Mouse (Mus musculus) bone marrow macrophage, adult 2 months (primary cell): ENCODE measurements around the gene Nav2. TPM values are rescaled to one million over a fixed set of nuclear protein-coding genes. Genes with fewer than 3 reads are reported as not detected.

Experiments used
- H3K27ac ChIP-seq: 2 replicates; pipeline ENCODE4 v1.5.1; 2012; ENCODE audit warnings: low read depth, low read length; ENCODE audit not compliant: insufficient read depth
- H3K4me1 ChIP-seq: 2 replicates; pipeline ENCODE4 v1.6.1; 2012; ENCODE audit warnings: low read length; ENCODE audit not compliant: control insufficient read depth, insufficient read depth
- H3K4me3 ChIP-seq: 2 replicates; pipeline ENCODE4 v1.5.1; 2012; ENCODE audit warnings: mild to moderate bottlenecking, low read length, moderate library complexity; ENCODE audit not compliant: insufficient read depth
- CTCF ChIP-seq: IDR thresholded peaks from 2 replicates; pipeline ENCODE4 v1.5.1; 2012; ENCODE audit warnings: low read depth, mild to moderate bottlenecking, low read length, moderate library complexity
- POLR2A ChIP-seq: IDR thresholded peaks from 2 replicates; pipeline ENCODE4 v1.6.1; 2012; ENCODE audit warnings: mild to moderate bottlenecking, low read depth, low read length, borderline replicate concordance
- polyA plus RNA-seq: library from polyadenylated mRNA; stranded (reverse); fragments of >200 nt; gene quantifications from 2 replicates; pipeline ENCODE4 v1.2.4, GENCODE M21; 2012; ENCODE audit not compliant: missing spikeins, insufficient read depth, insufficient read length

Nav2 gene
- polyA plus RNA-seq, 1 experiment, result 22.2 TPM

DNA sequence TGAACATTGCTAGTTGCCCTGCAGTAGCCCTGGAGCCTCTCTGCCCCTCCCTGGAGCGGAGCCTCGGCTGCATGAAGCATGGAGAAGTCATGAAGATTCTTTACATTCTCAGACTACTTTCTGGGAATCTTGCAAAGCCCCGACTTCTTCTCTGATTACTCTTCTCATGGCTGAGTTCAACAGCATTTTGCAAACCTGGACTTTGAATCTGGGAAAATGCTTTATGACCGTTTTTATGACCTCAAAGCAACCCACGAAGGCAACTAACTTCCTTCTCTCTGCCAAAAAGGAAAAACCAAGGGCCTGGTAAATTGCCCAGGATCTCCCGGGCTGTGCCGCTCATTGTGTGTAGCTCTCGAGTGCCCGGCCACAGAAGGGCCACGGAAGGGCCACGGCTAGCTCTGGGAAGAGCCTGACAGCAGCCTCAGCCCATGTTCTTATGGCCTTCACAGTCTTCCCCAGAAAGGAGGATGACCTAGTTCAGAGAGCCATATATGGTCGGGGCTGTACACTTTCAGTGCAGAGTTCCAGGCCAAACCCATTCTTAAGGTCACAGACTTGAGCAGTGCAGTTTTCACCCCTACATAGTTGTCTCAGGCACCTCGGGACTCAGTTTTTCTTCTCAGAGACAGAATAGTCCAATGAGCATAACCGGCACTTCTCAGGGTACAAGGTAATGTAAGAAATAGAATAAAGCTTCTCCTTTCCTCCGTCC, 409.8 kb downstream of the Nav2 start:
- peaks cover 8% of the 10 kb centered on the region for H3K4me1 ChIP-seq
- H3K27ac ChIP-seq, result no peak overlapping the region
- H3K4me3 ChIP-seq, result no peak overlapping the region
- TF ChIP-seq POLR2A, result no peak
- TF ChIP-seq CTCF, result no peak

DNA sequence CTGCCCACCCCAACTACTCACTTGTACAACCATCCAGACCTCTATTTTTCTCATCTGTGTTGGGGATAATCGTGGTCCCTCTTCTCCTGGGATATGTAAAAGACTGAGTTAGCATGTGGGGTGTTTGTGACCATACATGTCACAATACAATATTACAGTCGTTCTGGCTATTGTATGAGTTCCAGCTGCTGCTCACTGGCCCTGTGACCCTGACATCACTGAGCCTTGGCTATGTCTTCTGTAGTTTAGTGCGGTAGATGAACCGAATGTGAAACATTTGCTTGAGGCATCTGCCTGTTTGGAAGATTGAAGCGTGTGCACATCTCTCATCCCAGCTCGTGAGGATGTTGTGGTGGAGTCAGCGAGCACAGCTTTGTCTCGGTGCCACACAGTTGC, 410.4 kb downstream of the Nav2 start:
- Histone ChIP-seq H3K4me3 (no peak overlapping the region), H3K4me1 (peaks cover 8% of the 10 kb centered on the region), H3K27ac (no peak overlapping the region)
- TF ChIP-seq CTCF (no peak), POLR2A (no peak)

DNA sequence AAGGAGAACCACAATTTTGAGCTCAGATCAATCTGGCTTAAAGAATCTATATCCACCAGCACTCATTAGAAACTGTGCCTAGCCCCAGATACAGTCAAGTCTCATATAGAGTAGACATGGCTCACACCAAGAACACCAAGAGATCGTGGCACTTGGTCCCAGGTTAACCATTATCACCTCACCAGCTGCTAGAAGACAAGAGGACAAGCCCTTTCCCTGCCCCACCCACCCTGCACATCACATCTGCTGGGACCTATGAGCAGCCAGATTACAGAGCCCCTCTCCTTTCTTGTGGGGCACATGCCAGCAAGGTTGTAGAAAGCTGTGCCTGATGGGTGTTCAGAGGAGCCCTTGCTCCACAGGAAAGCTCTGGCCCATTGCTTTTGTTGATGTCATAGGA, 411.5 kb downstream of the Nav2 start:
- Histone ChIP-seq H3K4me3 (no peak overlapping the region), H3K4me1 (peaks cover 5% of the 10 kb centered on the region), H3K27ac (no peak overlapping the region)
- TF ChIP-seq POLR2A, result no peak
- no peak for TF ChIP-seq CTCF

DNA sequence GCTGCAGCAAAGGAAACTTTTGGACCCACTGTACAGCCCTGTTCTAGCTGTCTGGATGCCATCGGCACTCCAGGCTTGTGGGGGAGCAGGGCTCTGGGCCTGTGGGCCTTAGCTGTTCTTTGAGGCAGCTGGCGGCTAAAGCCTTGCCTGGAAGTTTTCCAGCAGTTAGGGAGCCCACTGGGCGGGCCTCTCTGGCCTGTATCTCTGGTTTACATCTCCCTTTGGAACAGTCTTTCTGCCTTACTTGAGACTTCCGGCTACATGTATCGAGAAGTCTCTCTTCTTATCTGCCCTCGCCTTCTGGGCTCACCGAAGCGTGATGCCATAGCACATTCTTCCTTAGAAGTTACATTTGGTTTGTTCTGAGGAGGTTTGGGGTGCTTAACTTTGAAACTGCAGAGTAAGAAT, 412.6 kb downstream of the Nav2 start:
- Histone ChIP-seq H3K4me3 (no peak overlapping the region), H3K27ac (no peak overlapping the region), H3K4me1 (peaks cover 13% of the 10 kb centered on the region)
- TF ChIP-seq POLR2A (no peak), CTCF (no peak)

DNA sequence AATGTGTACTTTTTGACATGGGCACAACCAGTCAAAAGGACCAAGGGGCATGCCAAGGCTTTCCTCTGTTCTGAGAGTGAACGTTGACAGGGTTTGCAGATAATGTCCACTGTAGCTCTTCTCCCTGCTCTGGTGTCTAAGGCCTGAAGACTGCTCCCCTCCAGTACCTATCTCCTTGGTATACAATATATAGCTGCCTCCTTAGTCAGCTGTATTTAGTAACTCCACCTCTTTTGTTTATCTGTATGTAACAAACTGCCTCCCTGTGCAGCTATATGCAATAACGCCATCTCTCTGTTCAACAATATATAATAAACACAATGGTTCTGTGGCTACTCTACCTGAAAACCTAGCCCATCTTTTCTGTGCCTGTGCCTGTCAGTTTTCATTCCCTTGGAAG, 413.7 kb downstream of the Nav2 start:
- peaks cover 13% of the 10 kb centered on the region for H3K4me1 ChIP-seq
- TF ChIP-seq CTCF, result no peak
- no peak for TF ChIP-seq POLR2A
- no peak overlapping the region for H3K27ac ChIP-seq

DNA sequence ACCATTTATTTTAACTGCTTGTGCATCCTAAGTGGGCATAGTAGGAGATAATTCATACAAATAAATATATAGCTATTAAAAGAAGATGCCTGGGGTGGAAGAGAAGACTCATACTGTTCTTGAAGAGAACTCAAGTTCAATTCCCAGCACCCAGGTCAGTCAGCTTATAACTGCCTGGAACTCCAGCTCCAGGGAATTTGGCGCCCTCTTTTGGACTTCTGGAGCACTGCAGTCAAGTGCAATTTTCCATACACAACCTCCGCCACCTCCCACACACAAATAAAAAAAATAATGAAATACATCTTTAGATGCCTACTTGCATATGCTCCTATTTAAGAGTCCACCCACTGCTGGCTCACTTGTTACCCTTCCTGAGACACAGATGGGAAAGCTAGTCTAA, 416.1 kb downstream of the Nav2 start:
- Histone ChIP-seq H3K27ac (no peak overlapping the region), H3K4me3 (no peak overlapping the region), H3K4me1 (peaks cover 9% of the 10 kb centered on the region; the same call in 1 of the 2 replicates)
- TF ChIP-seq POLR2A (no peak), CTCF (peak; percentile 41; the same call in 1 of the 2 replicates)

More for the DNA sequence above, 413.7 kb downstream of the Nav2 start:
- H3K4me3 ChIP-seq, result no peak overlapping the region

DNA sequence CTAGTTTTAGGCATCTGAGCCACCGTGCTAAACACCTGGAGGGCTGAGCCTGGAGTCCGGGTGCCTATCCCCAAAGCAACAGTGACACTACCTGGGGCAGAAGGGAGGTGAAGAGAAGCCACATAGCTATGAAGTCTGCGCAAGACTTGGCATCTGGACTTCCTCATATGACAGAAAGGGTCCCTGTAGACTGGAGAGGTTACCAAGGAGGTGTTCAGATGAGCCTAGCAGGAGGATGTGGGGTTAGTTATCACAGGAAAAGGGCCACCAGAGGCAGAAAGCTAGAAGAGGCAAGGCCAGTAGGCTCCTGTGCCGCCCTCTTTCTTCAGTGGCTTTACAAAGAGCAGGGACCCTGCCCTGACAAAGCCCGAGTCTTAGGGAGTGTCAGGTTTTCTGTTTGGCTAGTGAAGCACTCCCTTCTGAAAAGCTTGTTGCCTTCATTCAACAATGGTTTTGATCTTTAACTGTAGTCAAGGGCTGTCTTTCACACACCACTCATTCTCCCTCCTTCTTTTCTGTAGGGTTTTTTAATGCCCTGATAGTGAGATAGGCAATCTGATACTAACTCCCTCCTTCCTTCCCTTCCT, 417.7 kb downstream of the Nav2 start:
- H3K4me3 ChIP-seq, result no peak overlapping the region
- H3K4me1 ChIP-seq, result peaks cover 9% of the 10 kb centered on the region; the same call in 1 of the 2 replicates
- no peak for TF ChIP-seq CTCF
- no peak overlapping the region for H3K27ac ChIP-seq

DNA sequence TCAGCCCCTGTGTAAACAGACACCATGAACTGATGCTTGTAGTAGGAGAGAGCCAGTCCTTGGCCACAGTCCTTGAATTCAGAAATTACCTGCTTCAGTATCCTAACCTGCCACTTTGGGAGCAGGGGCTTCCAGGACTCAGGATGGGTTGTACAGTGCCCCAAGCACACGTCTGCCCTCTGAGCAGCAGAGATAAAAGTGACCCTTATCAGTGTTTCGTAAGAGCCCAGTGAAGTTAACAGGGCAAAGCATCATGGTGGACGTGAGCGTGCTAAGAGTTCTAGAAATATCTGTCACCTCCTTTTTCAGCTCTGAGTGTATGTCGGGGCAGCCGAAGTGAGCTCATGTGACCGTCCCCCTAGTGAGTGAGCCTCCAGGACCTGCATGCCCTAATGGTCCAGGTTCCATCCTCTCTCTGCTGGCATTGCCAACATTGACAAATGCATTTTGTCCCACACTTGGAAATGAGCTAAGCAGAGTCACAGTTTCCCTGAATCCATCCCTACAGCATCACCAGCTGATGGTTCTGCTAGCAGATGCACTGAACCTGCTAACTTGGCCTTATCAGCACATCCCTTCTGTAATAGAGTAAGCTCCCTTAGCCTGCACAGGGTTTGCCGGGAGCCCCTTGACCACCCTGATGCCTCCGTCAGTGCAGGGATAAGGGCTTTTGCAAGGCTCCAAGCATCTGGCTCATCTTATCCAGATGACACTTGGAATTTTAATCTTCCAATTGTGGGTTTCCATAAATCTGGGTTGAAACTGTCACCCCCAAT, 418.6 kb downstream of the Nav2 start:
- no peak overlapping the region for H3K27ac ChIP-seq
- TF ChIP-seq POLR2A (no peak), CTCF (no peak)
- no peak overlapping the region for H3K4me3 ChIP-seq
- H3K4me1 ChIP-seq, result peaks cover 9% of the 10 kb centered on the region; the same call in 1 of the 2 replicates

DNA sequence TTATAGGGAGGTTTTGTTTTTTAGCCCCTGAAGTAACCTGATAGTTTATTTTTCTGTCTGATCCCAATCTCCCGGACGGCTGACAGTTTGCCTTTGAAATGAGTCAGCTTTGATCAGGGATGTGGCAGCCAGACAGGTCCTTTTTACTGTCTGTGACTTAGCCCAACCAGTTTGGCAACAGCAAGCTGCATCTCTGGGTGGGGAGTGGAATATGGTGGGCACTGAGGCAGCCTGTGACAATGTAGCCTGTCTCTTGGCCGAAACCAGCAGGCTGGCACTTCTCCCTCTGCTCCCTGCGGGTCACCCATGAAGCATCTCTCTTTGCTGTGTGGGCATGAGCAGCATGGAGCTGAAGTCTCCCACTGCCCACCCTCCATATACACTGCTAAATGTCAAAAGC, 421.7 kb downstream of the Nav2 start:
- Histone ChIP-seq H3K27ac (no peak overlapping the region), H3K4me1 (peaks cover 20% of the 10 kb centered on the region), H3K4me3 (no peak overlapping the region)
- TF ChIP-seq POLR2A, result no peak
- no peak for TF ChIP-seq CTCF

DNA sequence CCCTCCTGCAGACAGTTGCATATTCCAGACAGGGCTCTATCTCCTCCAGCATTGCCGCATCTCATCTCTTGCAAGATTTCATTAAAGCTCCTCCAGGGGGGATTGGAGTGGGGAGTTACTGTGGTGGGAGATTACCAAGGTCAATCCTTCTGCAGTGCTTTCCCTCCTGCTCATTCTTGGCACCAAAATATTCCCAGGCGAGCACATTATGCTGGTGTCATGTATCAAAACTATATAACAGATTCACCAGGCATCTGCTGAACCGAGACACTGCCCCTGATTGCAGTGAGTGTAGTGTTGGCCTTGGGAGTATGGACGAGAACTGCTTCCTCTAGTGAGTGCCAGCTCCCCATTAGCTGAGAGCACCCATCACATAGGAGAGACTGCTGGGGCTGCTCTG, 423.4 kb downstream of the Nav2 start:
- H3K27ac ChIP-seq, result no peak overlapping the region
- TF ChIP-seq CTCF (no peak), POLR2A (no peak)
- peaks cover 23% of the 10 kb centered on the region for H3K4me1 ChIP-seq
- no peak overlapping the region for H3K4me3 ChIP-seq
